Mouse (Mus musculus): Measurements from ENCODE around the gene Ripply3.

The Ripply3 gene

GRCm38 (mm10) chr16:94360578-94361350 is 32.5 kb downstream of the Ripply3 start:
- no peak for DNase-seq

GRCm38 (mm10) chr16:94362174-94362873 is 34.1 kb downstream of the Ripply3 start:
- DNase-seq = no peak

DNA sequence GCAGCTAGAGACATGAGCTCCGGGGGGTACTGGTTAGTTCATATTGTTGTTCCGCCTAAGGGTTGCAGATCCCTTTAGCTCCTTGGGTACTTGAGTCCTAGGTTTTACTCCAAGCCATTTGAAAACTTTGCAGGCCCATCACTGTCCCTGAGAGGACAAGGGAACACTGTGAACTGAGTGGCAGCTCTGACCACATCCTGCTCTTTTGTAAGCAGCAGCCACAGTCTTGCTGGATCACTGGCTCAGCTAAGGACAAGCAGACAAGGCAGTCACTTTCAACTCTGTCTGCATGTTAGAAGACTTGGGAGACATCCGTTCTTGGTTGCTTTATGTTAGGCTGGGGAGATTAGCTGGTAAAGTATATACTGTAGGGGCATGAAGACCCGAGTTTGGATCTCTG is 35.6 kb downstream of the Ripply3 start:
- no peak for DNase-seq

DNA sequence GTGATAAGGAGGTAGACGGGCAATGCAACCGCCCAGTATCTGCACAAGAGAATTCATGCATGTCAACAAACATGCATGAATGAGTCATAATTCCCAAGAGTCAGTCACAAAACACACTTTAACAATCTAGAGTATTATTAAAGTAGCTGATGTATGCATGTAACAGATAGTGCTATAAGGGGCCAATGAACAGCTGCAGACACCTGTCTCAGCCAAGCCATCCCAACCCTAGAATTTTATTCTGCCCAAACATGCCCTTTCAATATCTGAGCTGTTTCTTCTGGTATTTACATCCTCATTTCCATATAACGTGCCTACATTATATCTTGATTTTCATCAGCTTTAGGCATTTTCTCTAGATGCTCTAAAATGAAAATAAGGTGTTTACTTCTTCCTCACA is 37.2 kb downstream of the Ripply3 start:
- no peak for DNase-seq

GRCm38 (mm10) chr16:94369596-94370172 is 41.5 kb downstream of the Ripply3 start:
- DNase-seq = no peak

DNA sequence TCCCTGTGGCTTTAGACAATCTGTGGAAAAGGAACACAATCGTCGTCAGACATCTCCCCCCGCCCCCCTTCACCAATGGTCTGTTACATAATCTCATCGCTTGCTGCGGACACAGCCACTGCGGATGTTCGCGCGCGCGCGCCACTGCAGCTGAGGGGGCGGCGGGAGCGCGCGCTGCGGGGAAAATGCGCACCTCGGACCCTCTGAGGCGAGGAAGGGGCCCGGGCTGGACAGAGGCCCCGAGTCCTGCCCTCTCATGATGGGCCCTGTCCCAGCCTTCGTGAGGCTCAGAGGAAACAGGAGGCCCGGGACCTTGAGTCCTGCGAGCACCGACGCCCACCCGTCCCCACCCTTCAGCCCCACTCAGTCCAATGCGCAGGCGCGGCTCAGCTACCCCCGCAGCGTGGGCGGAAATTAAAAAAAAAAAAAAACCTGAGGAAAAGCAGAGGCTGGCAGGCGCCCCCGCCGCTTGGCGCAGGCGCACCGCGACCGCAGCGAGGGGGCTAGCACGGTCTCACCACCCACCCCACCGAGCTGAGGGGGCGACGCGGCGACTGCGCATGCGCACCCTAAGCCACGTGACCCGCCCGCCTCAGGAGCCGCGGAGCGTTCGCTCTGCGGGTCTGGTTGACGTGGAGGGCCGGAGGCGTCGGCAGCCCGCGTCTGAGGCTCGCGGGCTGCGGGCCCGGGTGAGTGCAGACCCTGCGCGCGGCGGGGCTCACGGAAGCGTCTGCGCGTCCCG is 42.1 kb downstream of the Ripply3 start, which contains the start of gene Ttc3:
Ttc3 (plus strand) TSS at position 446 of the 742 bp plus-strand sequence.
- DNase-seq = peak; percentile 86

GRCm38 (mm10) chr16:94370915-94371300 is 42.7 kb downstream of the Ripply3 start:
- peak; percentile 68 for DNase-seq

- DNase-seq = peak; percentile 51
Observed at GRCm38 (mm10) chr16:94371301-94371931, 43.2 kb downstream of the Ripply3 start, which contains the start of gene Pigp. Gene Pigp, minus strand, starts transcription at chr16:94371842.

GRCm38 (mm10) chr16:94379386-94379785 is 51.2 kb downstream of the Ripply3 start:
- DNase-seq = no peak

DNA sequence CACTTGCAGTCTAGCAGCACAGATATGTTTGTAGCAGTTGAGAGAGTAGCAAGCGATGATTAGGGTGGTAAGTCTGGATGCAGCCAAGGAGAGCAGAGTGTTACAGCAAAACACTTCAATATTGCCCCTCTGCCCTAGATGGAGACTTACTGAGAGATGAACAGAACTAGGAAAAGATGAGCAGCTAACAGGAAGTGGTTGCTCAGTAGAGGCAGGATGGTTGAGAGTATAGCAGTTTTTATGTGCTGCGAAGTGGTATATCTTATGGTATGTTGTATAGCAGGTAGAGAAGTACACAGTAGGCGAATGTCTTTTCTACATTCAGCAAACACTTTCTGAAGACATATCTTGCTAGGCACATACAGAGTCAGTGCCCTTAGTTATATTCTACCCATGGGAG is 55.1 kb downstream of the Ripply3 start:
- no peak for DNase-seq
